Mouse (Mus musculus) heart, embryonic 12.5 days (tissue): ENCODE measurements around the gene Park7. TPM values are rescaled to one million over a fixed set of nuclear protein-coding genes. Genes with fewer than 3 reads are reported as not detected.
"Not testable (repeated sequence)": the region's sequence is repeated elsewhere in the genome, so short reads cannot be mapped to it uniquely, and the experiment has no call there.

ENCODE experiments used
- ATAC-seq: fragments of 200-750 bp; cut with Nextera tagmentation; 2 replicates; pipeline ENCODE4 v1.8.0; 2017; ENCODE audit warnings: moderate TSS enrichment, moderate library complexity; ENCODE audit not compliant: insufficient number of reproducible peaks, low FRiP score
- H3K27ac ChIP-seq: fragments of 300-500 bp; sonication (generic); 2 replicates; pipeline ENCODE4 v1.5.1; 2016; ENCODE audit warnings: mild to moderate bottlenecking, moderate library complexity; ENCODE audit not compliant: poor library complexity, severe bottlenecking
- H3K27me3 ChIP-seq: fragments of 300-500 bp; sonication (generic); replicated peaks from 2 replicates; pipeline ENCODE4 v1.6.1; 2016; ENCODE audit warnings: mild to moderate bottlenecking, moderate library complexity
- H3K36me3 ChIP-seq: fragments of 300-500 bp; sonication (generic); 2 replicates; pipeline ENCODE4 v1.6.1; 2016; ENCODE audit warnings: mild to moderate bottlenecking, moderate library complexity
- H3K4me1 ChIP-seq: fragments of 300-500 bp; sonication (generic); replicated peaks from 2 replicates; pipeline ENCODE4 v1.6.1; 2016; ENCODE audit warnings: mild to moderate bottlenecking
- H3K4me2 ChIP-seq: fragments of 300-500 bp; sonication (generic); 2 replicates; pipeline ENCODE4 v1.6.1; 2016; ENCODE audit warnings: mild to moderate bottlenecking, moderate library complexity
- H3K4me3 ChIP-seq: fragments of 300-500 bp; sonication (generic); 2 replicates; pipeline ENCODE4 v1.5.1; 2016; ENCODE audit warnings: mild to moderate bottlenecking
- H3K9ac ChIP-seq: fragments of 300-500 bp; sonication (generic); 2 replicates; pipeline ENCODE4 v1.6.1; 2016; ENCODE audit warnings: mild to moderate bottlenecking, moderate library complexity
- H3K9me3 ChIP-seq: fragments of 300-500 bp; sonication (generic); replicated peaks from 2 replicates; pipeline ENCODE4 v1.6.1; 2016; ENCODE audit warnings: mild to moderate bottlenecking, moderate library complexity
- WGBS: fragments of 180-500 bp; shearing (Covaris S2); methylation state at CpG from one replicate; pipeline ENCODE4 v1.1.7; 2016; 5-methylcytosine and 5-hydroxymethylcytosine counted together
- polyA plus RNA-seq: library from polyadenylated mRNA; unstranded; fragments of >200 nt; fragmentation: Nextera tagmentation; extraction: Ambion mirVana; gene quantifications from 2 replicates; pipeline ENCODE4 v1.2.1, GENCODE M21; 2016

Park7 gene
- polyA plus RNA-seq, 1 experiment from 2014 or later, result 306 TPM

DNA sequence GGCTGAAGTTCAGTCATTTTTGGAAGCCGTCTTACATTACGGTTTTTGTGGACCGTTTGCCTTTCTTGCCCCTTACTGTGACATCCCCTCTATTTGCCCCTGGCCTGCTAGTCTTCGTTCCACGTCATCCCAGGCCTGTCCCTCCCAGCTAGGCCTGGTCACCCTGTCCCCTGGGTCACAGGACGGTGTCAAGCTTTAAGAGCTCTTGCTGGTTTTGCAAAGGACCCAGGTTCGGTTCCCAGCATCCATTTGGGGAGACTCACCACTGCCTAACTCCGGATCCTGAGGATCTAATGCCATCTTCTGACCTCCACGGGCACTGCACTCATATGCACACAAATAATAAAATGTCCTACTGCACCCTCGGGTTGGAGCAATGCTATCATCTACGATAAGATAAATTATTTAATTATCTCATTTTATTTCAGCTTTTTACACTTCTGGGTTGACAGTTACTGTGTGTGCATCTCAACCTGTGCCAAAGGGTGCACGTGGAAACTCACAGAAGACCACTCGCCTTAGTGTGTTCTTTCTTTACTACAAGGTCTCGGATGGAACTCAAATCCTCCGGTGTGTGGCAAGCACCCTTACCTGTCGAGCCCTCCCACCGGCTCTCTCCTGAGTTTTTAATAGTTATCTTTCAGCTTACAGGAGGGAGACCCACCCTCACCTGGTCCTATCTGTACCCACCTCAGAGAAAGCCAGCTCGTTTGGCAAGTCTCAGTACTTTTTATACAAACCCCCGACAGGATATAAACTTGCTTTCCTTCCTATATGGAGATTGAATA, 3.9 kb downstream of the Park7 start:
- no peak for ATAC-seq

DNA sequence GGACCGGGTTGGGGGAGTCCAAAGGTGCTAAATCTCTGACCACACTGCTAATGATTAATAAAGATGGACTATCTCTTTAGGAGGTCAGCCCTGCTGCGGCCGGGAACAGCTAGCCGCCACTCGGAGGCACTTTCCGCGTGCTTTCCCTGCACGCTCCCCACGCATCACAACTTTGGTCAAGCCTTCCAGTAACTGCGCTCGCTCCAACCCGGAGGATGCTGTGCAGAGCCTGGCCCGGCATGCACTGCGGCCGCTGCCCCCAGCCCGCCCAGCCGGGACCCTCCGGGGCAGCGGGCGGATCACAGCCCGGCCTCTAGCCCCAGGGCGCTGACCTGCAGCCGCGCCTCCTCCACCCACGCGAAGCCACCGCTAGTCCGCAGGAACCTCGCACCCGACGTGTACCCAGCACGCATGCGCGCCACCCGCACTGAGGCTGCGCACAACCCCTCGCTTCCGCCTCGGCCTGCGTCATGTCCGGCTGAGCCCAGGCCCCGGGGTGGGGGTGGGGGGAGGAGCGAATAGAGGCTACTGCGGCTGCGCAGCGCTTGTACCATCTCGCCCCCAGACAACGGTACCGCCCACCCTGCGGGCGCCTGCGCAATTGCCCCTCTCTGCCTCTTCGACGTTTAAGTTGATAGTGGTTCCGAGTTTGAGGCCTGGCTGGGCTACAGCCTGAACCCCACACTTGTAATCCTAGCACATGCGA, 4.6 kb downstream of the Park7 start:
- H3K36me3 ChIP-seq, result peaks cover 27% of the 10 kb centered on the region
- peaks cover 17% of the 10 kb centered on the region for H3K4me1 ChIP-seq
- no peaks in the 10 kb centered on the region for H3K27me3 ChIP-seq
- H3K4me3 ChIP-seq, result peak overlapping the region; percentile 91
- H3K4me2 ChIP-seq, result peak overlapping the region; percentile 77
- H3K9me3 ChIP-seq, result no peaks in the 10 kb centered on the region
- peak overlapping the region; percentile 96 for H3K9ac ChIP-seq
- peak overlapping the region; percentile 91 for H3K27ac ChIP-seq
- WGBS, result under 1% methylated on average over 56 of the region's 56 CpGs
- ATAC-seq, result peak; percentile 94

More for the DNA sequence above, 3.9 kb downstream of the Park7 start:
- peak overlapping the region; percentile 77 for H3K4me2 ChIP-seq
- peaks cover 22% of the 10 kb centered on the region for H3K36me3 ChIP-seq
- H3K4me1 ChIP-seq, result peaks cover 22% of the 10 kb centered on the region
- peak overlapping the region; percentile 91; the same call in 1 of the 2 replicates for H3K4me3 ChIP-seq
- H3K27ac ChIP-seq, result 0 out of 2 replicates have a peak overlapping the region, but pooled peaks have one; percentile 17
- peak overlapping the region; percentile 13; the same call in 1 of the 2 replicates for H3K9ac ChIP-seq
- 86% methylated on average over 19 of the region's 19 CpGs for WGBS
- no peaks in the 10 kb centered on the region for H3K9me3 ChIP-seq
- H3K27me3 ChIP-seq, result no peaks in the 10 kb centered on the region

DNA sequence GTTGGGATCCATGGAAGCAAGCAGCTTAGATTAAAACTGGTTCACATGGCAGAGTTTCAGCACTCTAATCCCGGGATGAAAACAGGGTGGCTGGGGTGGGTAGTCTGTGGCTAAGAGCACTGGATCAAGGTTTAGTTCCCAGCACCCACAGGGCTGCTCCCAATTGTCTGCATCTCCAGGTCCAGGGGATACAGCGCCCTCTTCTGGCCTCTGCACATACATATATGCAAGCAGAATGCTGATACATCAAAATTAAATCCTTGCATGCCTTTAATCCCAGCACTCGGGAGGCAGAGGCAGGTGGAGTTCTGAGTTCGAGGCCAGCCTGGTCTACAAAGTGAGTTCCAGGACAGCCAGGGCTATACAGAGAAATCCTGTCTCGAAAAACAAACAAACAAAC, 5.7 kb downstream of the Park7 start:
- not testable (repeated sequence) for H3K9me3 ChIP-seq, H3K27ac ChIP-seq, ATAC-seq, H3K27me3 ChIP-seq, H3K9ac ChIP-seq, H3K4me3 ChIP-seq
- H3K4me2 ChIP-seq, result peak overlapping the region; percentile 77; the same call in 1 of the 2 replicates
- WGBS, result 71% methylated on average over 5 of the region's 5 CpGs
- peaks cover 13% of the 10 kb centered on the region for H3K4me1 ChIP-seq
- H3K36me3 ChIP-seq, result peaks cover 36% of the 10 kb centered on the region

DNA sequence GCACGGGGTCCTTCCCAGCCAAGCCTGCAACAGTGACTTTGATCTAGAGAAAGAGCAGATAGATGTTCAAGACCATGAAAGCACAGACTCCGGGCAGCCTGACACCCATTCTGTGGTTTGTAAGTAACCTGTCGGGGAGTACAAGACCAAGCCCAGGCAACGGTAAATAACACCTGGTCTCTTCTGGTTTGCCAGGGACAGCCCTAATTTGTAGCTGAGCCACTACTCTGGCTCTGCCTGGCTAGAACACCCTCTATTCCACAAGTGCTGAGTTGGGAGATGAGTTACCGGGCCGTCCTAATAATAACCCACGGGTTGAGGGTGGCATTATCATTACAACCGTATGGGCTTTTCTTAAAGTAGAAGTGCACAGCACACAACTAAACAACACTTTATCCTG, 7.1 kb downstream of the Park7 start:
- H3K36me3 ChIP-seq, result peaks cover 50% of the 10 kb centered on the region
- peaks cover 9% of the 10 kb centered on the region for H3K4me1 ChIP-seq
- no peaks in the 10 kb centered on the region for H3K9me3 ChIP-seq
- WGBS, result 85% methylated on average over 8 of the region's 8 CpGs
- H3K4me3 ChIP-seq, result no peak overlapping the region
- H3K27ac ChIP-seq, result no peak overlapping the region
- no peak overlapping the region for H3K4me2 ChIP-seq
- H3K27me3 ChIP-seq, result no peaks in the 10 kb centered on the region
- no peak overlapping the region for H3K9ac ChIP-seq
- no peak for ATAC-seq

DNA sequence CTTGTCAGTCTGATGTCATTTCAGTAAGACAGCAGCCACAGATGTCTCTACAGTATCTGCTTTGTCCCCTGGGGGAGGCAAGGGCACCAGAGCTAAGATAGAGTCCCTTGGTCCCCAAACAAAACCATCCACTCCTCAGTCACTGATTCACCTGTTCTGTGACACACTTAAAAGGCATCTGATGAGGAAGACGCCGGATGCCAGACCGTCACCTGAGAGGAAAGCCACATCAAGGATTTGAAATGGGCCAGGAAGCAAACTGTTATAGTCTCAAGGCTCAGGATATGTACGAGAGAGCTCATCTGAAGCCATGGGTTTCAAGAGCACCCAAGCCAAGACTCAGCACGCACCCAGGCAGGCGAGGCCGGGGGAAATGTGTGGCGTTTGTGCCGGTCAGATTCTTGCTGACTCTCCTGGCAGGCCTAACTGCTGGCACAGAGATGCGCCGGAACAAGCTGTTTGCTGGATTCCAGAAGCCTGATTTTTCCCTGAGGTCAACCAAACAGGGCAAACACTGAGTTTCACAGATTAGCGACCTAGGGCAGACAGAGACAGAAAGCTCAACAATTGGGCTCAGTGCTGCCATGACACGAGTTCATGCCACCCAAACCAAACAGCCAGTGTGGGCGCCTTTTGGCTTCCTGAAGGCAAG, 11.0 kb downstream of the Park7 start:
- 89% methylated on average over 14 of the region's 14 CpGs for WGBS
- no peak overlapping the region for H3K9ac ChIP-seq

DNA sequence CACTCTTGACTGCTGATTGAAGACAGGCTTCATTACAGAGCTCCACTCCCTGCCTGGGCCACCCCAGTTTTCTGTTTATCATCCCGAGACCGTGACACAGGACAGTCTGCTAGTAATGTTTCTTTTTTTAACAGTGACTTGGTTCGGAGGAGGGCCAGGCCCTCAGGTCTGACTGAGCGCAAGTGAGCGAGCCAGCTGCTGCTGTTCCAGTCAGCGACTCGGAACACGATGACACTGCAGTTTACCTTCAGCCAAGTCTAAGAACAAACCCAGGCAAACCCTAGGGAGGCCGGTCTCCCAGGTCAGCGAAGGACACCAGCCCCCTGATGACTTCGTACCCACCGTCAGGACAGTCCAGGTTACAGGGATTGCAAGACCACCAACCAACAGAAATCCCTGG, 12.2 kb downstream of the Park7 start:
- Histone ChIP-seq H3K9me3 (no peaks in the 10 kb centered on the region), H3K27ac (0 out of 2 replicates have a peak overlapping the region, but pooled peaks have one; percentile 29), H3K27me3 (no peaks in the 10 kb centered on the region), H3K9ac (no peak overlapping the region), H3K4me2 (no peak overlapping the region), H3K4me3 (no peak overlapping the region), H3K4me1 (peaks cover 7% of the 10 kb centered on the region; the same call in 1 of the 2 replicates), H3K36me3 (peaks cover 86% of the 10 kb centered on the region)
- WGBS, result 70% methylated on average over 12 of the region's 12 CpGs
- ATAC-seq, result no peak

More for the DNA sequence above, 11.0 kb downstream of the Park7 start:
- Histone ChIP-seq H3K36me3 (peaks cover 86% of the 10 kb centered on the region), H3K27ac (no peak overlapping the region), H3K4me1 (peaks cover 7% of the 10 kb centered on the region; the same call in 1 of the 2 replicates), H3K9me3 (no peaks in the 10 kb centered on the region), H3K4me2 (no peak overlapping the region), H3K4me3 (no peak overlapping the region), H3K27me3 (no peaks in the 10 kb centered on the region)
- ATAC-seq, result no peak

DNA sequence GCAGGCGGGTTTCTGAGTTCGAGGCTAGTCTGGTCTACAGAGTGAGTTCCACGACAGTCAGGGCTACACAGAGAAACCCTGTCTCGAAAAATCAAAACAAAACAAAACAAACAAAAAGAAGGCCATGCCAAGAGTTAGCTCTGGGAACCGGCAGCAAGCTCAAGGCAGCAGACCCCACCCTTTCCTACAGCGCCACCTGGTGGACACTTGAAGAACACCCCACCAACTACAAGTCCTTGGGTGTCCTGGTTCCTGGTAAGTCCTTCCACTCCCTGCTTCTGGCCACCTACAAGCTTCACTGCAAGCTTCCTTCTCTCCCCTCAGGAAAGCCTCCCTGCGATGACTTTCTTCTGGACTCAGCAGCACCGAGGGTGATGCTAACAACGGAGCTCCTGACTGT, 12.6 kb downstream of the Park7 start:
- Histone ChIP-seq H3K36me3 (peaks cover 86% of the 10 kb centered on the region), H3K4me1 (peaks cover 7% of the 10 kb centered on the region; the same call in 1 of the 2 replicates), H3K4me2 (no peak overlapping the region), H3K4me3 (no peak overlapping the region), H3K9ac (no peak overlapping the region), H3K27ac (peak overlapping the region; percentile 29; the same call in 1 of the 2 replicates), H3K9me3 (no peaks in the 10 kb centered on the region), H3K27me3 (no peaks in the 10 kb centered on the region)
- ATAC-seq, result no peak
- WGBS, result 47% methylated on average over 9 of the region's 9 CpGs

DNA sequence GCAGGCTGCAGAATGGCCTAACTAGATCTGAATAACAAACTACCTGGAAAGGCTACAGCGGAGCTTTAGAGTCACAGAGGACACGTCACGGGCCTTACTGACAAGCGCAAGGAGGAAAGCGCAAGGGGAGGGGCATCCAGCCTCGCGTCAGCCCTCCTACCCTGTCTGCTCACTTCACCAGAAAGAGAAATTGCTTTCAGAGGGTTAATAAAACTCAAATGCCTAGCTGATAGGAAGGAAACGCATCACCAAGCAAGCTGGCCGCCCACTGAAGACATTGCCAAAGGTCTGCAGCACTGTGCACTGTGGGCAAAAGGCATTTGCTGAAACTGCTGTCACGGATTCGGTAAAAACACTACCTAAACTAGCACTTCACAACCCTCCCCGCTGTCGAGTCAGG, 13.8 kb downstream of the Park7 start:
- Histone ChIP-seq H3K4me3 (no peak overlapping the region), H3K4me2 (no peak overlapping the region), H3K27ac (no peak overlapping the region), H3K9me3 (no peaks in the 10 kb centered on the region), H3K9ac (no peak overlapping the region), H3K36me3 (peaks cover 87% of the 10 kb centered on the region), H3K27me3 (no peaks in the 10 kb centered on the region), H3K4me1 (peaks cover 7% of the 10 kb centered on the region; the same call in 1 of the 2 replicates)
- no peak for ATAC-seq
- 91% methylated on average over 13 of the region's 13 CpGs for WGBS

DNA sequence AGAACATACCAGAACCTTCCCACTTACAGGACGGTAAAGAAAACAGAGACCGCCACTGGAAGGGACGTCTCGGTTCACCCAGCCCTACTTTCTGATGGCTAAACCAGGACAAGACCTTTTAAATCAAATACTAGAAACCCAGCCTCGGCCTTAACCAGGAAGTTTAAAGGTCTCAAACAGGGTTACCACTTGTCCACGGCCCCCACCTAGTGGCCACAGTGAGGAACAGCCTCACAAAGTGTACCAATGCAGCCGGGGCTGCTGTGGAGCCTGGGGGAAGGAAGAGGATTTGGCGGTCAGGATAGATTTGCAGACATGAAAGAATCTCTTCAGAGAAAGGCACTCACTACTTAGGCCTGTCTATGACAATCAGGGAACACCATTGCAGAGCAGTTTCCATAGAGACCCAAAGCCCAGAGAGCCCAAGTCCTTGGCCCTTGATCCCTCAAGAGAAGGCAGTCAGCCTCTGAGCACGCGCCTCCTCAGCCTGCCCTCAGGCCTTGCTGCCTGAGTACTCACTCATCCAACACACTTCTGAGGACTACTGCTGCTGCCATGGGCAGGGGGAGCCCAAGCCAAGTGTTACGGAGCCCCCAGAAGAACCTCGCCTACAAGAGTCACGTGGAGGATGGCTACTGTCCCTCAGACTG, 15.4 kb downstream of the Park7 start:
- H3K4me3 ChIP-seq, result no peak overlapping the region
- H3K27me3 ChIP-seq, result no peaks in the 10 kb centered on the region
- ATAC-seq, result 0 out of 2 replicates have a peak, but pooled peaks have one; percentile 43
- WGBS, result 61% methylated on average over 13 of the region's 13 CpGs
- H3K4me2 ChIP-seq, result no peak overlapping the region
- H3K9ac ChIP-seq, result no peak overlapping the region
- no peak overlapping the region for H3K27ac ChIP-seq
- H3K9me3 ChIP-seq, result no peaks in the 10 kb centered on the region
- peaks cover 7% of the 10 kb centered on the region; the same call in 1 of the 2 replicates for H3K4me1 ChIP-seq
- peaks cover 75% of the 10 kb centered on the region for H3K36me3 ChIP-seq

DNA sequence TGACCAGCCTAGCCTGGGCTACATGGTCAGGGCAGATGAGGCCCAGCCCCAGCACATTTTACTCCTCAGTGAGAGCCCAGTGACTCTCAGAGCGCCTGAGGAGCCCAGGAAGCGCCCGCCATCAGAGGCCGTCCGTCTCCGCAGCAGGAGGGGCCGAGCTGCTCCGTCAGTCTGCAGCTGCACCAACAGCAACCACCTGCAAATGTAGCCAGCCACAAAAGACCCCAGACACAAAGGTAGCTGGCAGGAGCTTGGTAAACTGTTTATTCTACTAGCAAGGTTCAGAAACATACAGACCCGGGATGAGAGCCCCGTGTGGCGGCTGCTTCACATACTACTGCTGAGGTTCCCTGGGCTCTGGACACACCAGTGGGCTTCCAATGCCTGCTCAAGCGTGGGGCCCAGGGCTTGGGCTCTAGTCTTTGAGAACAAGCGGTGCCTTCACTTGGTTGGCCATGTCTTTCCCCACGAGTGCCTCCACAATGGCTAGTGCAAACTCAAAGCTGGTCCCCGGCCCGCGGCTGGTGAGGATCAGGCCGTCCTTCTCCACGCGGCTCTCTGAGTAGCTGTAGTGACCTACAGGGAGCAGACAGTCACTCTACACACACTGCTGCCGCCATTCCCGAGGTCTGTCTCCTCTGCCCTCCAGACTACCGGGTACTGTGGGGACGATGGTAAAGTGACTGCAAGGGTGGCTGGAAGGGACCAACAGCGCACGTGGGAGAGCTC, 17.2 kb downstream of the Park7 start:
- Histone ChIP-seq H3K4me2 (no peak overlapping the region), H3K9me3 (no peaks in the 10 kb centered on the region), H3K4me1 (peaks cover 4% of the 10 kb centered on the region; the same call in 1 of the 2 replicates), H3K27me3 (no peaks in the 10 kb centered on the region), H3K9ac (no peak overlapping the region), H3K4me3 (no peak overlapping the region), H3K27ac (no peak overlapping the region), H3K36me3 (peaks cover 57% of the 10 kb centered on the region)
- ATAC-seq, result no peak
- WGBS, result 92% methylated on average over 26 of the region's 26 CpGs
